Mouse (Mus musculus): ENCODE measurements at regions not wholly inside any gene's neighbourhood (a gene's known extent, or its start where the extent isn't known, plus 50 kb on each side); places are given as distances from the start of the nearest gene placed in this dataset.

DNA sequence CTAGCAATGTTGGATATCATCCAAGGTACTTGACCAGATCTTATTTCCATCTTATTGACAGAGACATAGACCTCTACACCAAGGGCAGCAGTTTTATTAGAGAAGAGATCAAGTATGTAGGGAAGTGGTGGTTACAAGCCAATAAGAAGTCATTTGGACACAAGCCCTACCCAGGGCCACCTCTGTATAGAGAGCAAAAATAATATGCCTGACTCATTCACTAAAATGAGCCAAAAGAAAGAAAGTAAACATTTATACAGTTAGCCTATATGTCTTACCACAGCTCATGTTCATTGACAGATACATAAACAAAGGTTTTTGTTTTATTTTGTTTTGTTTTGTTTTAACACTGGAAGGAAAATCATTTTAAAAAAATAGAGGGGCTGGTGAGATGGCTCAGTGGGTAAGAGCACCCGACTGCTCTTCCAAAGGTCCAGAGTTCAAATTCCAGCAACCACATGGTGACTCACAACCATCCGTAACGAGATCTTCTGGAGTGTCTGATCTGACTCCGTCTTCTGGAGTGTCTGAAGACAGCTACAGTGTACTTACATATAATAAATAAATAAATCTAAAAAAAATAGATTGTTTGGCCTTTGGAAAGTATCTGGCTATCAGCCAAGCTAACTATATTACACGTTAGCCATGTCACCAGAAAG is 76.9 kb downstream of the Rlim start:
- no peak for DNase-seq (ENCODE audit: inconsistent age in 2 of 2, low spot score in 1 of 2)

DNA sequence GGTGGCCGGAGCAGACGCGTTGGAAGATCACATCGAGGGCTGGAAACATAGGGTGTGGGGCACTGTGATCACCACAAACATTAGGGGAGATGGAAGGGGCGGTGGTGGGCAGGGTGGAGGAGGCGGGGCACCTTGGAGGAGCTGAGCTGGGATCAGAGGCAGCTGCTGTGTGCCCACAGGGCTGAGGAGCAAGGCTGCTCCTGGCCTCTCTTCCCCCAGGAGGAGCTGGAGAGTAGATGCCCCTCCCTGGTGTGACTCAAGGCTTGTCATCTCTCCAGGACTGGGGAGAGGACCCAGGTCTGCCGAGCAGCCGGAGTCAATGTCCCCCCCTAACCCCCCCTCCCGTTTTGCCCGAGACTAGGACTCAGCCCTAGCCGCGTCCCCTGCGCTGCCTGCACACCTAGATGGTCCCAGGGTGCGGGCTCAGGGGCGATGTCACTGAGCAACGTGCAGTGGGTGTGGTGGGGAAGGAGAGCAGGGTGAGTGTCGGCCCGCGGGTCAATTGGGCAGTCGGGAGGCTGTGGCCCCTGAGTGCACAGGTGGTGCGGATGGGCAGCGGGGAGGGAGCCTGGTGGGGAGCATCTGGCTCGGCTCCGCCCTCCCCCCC is 57.6 kb upstream of the Slc16a2 start:
- peak; percentile 2 to 27 for DNase-seq (ENCODE audit: inconsistent age in 2 of 2, low spot score in 1 of 2)
